Mouse (Mus musculus) central nervous system, embryonic 11.5 days (tissue): Measurements from ENCODE around the gene Nrcam. TPM values are rescaled to one million over a fixed set of nuclear protein-coding genes. Genes with fewer than 3 reads are reported as not detected.

ENCODE experiments used
- polyA plus RNA-seq: library from polyadenylated mRNA; depleted of rRNA; stranded (reverse); fragments of >200 nt; gene quantifications from 2 replicates; pipeline ENCODE4 v1.2.3, GENCODE M21; 2012; rRNA removed

Gene Nrcam
- polyA plus RNA-seq = 19.5 and 34.4 TPM in 2 replicates

GRCm38 (mm10) chr12:44328381-44329315 is at the start of gene Nrcam:
Gene Nrcam, plus strand, starts transcription at chr12:44328885.

Other genes starting within 250 kb of the Nrcam start
- gene Dnajb9, start 118.6 kb upstream of the Nrcam start, polyA plus RNA-seq = 5.9 and 11.5 TPM in 2 replicates
- gene Pnpla8, start 107.5 kb upstream of the Nrcam start, polyA plus RNA-seq = 20.3 and 37.7 TPM in 2 replicates